Mouse (Mus musculus): Measurements from ENCODE around the gene Scd4.
"Not testable (repeated sequence)": the region's sequence is repeated elsewhere in the genome, so short reads cannot be mapped to it uniquely, and the experiment has no call there.

The Scd4 gene

DNA sequence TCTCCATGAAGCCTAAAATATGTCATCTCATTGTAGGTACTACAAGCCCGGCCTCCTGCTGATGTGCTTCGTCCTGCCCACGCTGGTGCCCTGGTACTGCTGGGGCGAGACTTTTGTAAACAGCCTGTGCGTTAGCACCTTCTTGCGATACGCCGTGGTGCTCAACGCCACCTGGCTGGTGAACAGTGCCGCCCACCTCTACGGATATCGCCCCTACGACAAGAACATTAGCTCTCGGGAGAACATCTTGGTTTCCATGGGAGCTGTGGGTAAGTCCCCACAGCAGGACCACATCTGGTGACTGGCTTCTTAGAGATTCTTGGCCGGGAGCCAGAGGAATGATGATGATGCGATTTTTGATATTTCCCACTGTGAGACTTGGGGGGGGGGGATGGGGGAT, 31.7 kb upstream of the Scd4 start:
- DNase-seq: no peak

- DNase-seq: no peak
Measured at GRCm38 (mm10) chr19:44301671-44302305, 31.1 kb upstream of the Scd4 start.

DNA sequence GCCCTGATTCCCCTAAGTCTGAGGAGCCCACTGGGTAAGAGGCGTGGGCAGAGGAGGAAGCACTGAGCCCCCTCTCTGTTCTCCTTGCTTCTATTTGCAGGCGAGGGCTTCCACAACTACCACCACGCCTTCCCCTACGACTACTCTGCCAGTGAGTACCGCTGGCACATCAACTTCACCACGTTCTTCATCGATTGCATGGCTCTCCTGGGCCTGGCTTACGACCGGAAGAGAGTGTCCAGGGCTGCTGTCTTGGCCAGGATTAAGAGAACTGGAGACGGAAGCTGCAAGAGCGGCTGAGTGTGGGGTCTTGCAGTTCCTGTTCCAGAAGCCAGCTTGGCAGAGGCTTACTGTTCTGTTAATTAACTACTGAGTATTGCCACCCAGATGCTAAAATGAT, 30.0 kb upstream of the Scd4 start:
- no peak for DNase-seq

GRCm38 (mm10) chr19:44303502-44303901, 29.4 kb upstream of the Scd4 start:
- no peak for DNase-seq

DNA sequence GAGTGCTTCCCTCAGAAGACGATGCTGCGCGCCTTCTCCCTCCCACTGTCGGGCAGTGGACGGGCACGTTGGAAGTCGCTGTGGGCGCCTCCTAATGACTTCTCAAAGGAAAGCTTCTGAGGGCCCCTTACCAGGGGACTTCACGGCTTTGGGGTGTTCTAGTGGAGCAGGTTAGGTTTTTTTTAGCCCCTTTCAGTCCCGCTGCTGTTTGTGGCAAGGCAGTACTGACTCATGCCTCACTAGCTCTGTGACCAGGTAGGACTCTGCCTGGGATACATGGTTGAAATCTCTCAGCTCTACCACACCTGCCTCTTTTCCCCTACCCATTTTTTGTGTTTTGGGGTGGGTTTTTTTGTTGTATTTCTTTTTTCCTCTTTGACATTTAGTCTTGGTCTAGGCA, 28.5 kb upstream of the Scd4 start:
- DNase-seq: no peak

GRCm38 (mm10) chr19:44304851-44305510, 27.9 kb upstream of the Scd4 start:
- DNase-seq: no peak

- DNase-seq: no peak
Measured at GRCm38 (mm10) chr19:44305701-44306100, 27.2 kb upstream of the Scd4 start.

GRCm38 (mm10) chr19:44306171-44306570, 26.7 kb upstream of the Scd4 start:
- no peak for DNase-seq

DNA sequence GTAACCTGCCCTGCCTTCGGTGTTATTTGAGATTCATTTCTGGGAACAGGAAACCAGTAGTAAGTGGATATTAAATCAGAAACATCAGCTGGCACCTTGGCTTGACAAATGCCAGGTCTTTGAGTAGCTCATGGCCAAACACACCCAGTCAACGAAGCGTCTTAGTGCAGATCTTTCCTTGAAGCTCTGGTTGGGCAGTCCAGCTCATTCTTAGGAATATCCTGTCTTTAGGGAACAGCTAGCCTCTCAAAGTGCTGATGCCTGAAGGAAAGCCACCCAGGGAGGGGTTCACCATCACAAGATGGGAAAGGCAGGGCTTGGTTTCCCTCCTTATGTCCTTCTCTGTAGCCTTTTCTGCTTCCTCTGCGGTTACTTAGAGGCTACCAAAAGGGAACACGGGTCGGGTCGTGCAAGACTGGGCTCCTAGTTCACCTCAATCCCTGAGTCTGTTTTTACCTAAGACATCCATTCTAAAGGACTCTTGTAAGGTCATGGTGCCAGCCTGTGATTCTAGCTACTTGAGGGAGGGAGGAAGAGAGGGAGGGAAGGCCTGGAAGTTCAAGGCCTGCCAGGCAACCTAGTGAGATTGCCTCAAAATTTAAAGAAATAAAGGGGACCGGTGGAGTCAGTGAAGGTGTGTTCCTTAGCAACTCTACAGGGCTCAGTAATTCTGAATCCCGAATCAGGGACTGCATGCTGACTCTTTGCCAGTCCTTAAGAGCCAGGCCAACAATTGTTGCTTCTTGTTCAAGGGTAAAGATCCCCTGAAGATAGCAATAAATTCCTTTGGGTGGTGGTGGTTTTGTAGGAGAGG, 25.6 kb upstream of the Scd4 start:
- no peak for DNase-seq

DNA sequence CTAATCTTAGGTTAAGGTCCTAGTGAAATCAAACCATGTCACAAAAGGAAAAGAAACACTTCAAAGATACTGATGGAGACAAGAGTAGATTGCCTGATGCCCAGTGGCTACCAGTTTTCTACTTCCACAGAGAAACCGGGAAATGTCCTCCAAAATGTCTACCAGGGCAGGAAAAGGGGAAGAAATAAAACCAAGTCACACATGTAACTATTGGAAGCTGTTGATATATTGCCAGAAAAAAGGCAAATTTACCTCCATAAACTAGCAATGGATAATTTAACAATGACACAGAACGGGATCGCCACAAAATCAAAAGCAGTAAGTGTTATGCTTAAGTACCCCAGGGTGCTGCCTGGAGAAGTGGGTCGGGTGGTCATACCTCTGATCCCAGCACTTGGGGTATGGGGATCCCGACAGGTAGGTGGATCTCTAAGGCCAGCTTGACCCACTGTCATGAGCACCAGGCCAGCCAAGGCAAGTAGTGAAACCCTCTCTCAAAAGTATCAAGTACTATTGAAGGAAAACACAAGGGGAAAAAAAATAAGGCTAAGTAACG, 24.9 kb upstream of the Scd4 start:
- DNase-seq: no peak

- no peak for DNase-seq
Measured at GRCm38 (mm10) chr19:44308611-44309246, 24.2 kb upstream of the Scd4 start.

GRCm38 (mm10) chr19:44309351-44310154, 23.3 kb upstream of the Scd4 start:
- DNase-seq: no peak

DNA sequence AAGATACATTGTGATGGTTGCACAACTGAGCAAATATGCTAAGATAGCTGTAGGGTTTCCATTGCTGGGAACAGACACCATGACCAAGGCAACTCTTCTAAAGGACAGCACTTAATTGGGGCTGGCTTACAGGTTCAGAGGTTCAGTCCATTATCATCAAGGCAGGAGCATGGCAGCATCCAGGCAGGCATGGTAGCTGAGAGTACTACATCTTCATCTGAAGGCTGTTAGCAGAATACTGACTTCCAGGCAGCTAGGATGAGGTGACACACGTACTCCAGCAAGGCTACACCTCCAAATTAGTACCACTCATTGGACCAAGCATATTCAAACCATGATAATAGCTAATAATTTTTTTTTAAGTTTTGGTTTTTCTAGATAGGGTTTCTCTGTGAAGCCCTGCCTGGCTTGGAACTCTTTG, 22.7 kb upstream of the Scd4 start:
- not testable (repeated sequence) for DNase-seq

DNA sequence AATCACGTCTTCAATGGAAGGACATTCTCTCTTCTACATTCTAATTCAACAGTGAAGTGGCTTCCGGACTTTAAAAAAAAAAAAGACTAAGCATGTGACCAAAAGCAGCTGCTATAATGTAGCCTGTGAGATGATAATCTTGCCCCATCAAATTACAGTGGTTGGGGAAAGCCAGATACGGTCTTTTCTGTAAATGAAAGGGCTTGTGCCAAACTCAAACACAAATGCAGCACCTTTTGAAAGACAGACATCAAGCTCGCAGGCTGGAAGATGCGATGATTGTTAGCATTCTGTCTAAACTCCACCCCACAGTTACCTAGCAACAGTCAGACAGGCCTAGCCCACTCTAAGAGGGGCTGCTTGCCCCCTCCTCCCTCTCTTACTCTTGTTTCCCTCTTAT, 22.1 kb upstream of the Scd4 start:
- no peak for DNase-seq

GRCm38 (mm10) chr19:44311306-44312006, 21.4 kb upstream of the Scd4 start:
- DNase-seq: no peak

DNA sequence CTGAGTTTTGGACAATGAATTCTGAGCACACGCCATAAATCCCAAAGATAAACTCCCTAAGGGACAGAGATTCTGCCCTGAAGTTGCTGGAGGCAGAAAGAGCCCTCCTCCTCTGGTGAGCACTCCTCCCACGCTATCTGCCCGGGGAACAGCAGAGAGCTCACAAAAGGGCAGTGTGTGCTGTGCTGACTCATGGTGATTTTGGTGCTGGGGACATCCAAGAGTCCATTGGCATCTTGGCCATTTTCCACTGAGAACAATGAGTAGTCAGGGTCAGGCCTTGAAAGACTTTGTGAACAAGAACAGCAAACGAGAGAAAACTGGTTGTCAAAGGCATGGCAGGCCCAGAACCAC, 20.9 kb upstream of the Scd4 start:
- peak; percentile 48 for DNase-seq

- DNase-seq: no peak
Measured at GRCm38 (mm10) chr19:44313066-44313465, 19.8 kb upstream of the Scd4 start.

GRCm38 (mm10) chr19:44314327-44314759, 18.5 kb upstream of the Scd4 start:
- DNase-seq: peak; percentile 91

GRCm38 (mm10) chr19:44314871-44315414, 17.9 kb upstream of the Scd4 start:
- DNase-seq: peak; percentile 65

GRCm38 (mm10) chr19:44316752-44317315, 16.1 kb upstream of the Scd4 start:
- no peak for DNase-seq

DNA sequence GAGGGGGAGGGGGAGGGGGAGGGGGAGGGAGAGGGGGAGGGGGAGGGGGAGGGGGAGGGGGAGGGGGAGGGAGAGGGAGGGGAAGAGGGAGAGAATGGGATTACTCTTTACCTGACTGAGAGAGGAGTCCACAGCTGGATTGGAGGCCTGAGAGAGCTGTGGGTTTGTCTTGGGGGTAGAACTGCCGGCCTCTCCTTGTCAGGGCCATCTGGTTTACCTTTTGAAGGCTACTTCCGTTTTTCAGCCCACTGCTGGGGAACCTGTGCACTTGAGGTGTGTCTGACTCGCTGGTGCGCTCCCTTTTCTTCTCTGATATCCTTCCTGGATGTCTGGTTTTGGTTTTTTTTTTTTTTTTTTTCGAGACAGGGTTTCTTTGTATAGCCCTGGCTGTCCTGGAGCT, 15.5 kb upstream of the Scd4 start:
- DNase-seq: no peak

Measured in embryo, embryonic 11 days (tissue).